Mouse (Mus musculus) midbrain, embryonic 12.5 days (tissue): Measurements from ENCODE around the gene Cib4. TPM values are rescaled to one million over a fixed set of nuclear protein-coding genes. Genes with fewer than 3 reads are reported as not detected.

ENCODE experiments used
- ATAC-seq: fragments of 200-750 bp; cut with Nextera tagmentation; 2 replicates; pipeline ENCODE4 v1.8.0; 2017; ENCODE audit warnings: low read depth, moderate TSS enrichment, moderate library complexity; ENCODE audit not compliant: low FRiP score
- H3K27ac ChIP-seq: fragments of 300-500 bp; sonication (generic); replicated peaks from 2 replicates; pipeline ENCODE4 v1.5.1; 2016; ENCODE audit warnings: mild to moderate bottlenecking
- H3K27me3 ChIP-seq: fragments of 300-500 bp; sonication (generic); 2 replicates; pipeline ENCODE4 v1.6.1; 2016; ENCODE audit warnings: mild to moderate bottlenecking
- H3K36me3 ChIP-seq: fragments of 300-500 bp; sonication (generic); 2 replicates; pipeline ENCODE4 v1.6.1; 2016
- H3K4me1 ChIP-seq: fragments of 300-500 bp; sonication (generic); 2 replicates; pipeline ENCODE4 v1.6.1; 2016
- H3K4me2 ChIP-seq: fragments of 300-500 bp; sonication (generic); replicated peaks from 2 replicates; pipeline ENCODE4 v1.6.1; 2016; ENCODE audit warnings: mild to moderate bottlenecking, moderate library complexity
- H3K4me3 ChIP-seq: fragments of 300-500 bp; sonication (generic); 2 replicates; pipeline ENCODE4 v1.5.1; 2016; ENCODE audit warnings: mild to moderate bottlenecking
- H3K9ac ChIP-seq: fragments of 300-500 bp; sonication (generic); replicated peaks from 2 replicates; pipeline ENCODE4 v1.6.1; 2016; ENCODE audit warnings: mild to moderate bottlenecking, moderate library complexity
- H3K9me3 ChIP-seq: fragments of 300-500 bp; sonication (generic); 2 replicates; pipeline ENCODE4 v1.6.1; 2016; ENCODE audit warnings: mild to moderate bottlenecking
- WGBS: fragments of 180-500 bp; shearing (Covaris S2); methylation state at CpG from one replicate; pipeline ENCODE4 v1.1.7; 2016; 5-methylcytosine and 5-hydroxymethylcytosine counted together
- polyA plus RNA-seq: library from polyadenylated mRNA; unstranded; fragments of >200 nt; fragmentation: Nextera tagmentation; extraction: Ambion mirVana; gene quantifications from 2 replicates; pipeline ENCODE4 v1.2.1, GENCODE M21; 2016

Gene Cib4
- polyA plus RNA-seq, 1 experiment from 2014 or later = not detected

- Histone ChIP-seq H3K9me3 (no peaks in the 10 kb centered on the region), H3K4me2 (no peak overlapping the region), H3K9ac (no peak overlapping the region), H3K4me3 (no peak overlapping the region), H3K27ac (no peak overlapping the region), H3K4me1 (no peaks in the 10 kb centered on the region), H3K27me3 (no peaks in the 10 kb centered on the region; the same call in 1 of the 2 replicates), H3K36me3 (no peaks in the 10 kb centered on the region)
- WGBS = 35% methylated on average over 3 of the region's 3 CpGs
- ATAC-seq = no peak
Measured at GRCm38 (mm10) chr5:30559986-30560493, 14.4 kb upstream of the Cib4 start.

- Histone ChIP-seq H3K27me3 (no peaks in the 10 kb centered on the region; the same call in 1 of the 2 replicates), H3K36me3 (no peaks in the 10 kb centered on the region)
Measured at GRCm38 (mm10) chr5:30559421-30559820, 13.8 kb upstream of the Cib4 start.

GRCm38 (mm10) chr5:30556284-30556683 lies 10.6 kb upstream of the Cib4 start:
- Histone ChIP-seq H3K4me3 (no peak overlapping the region), H3K4me2 (no peak overlapping the region), H3K9me3 (no peaks in the 10 kb centered on the region), H3K36me3 (no peaks in the 10 kb centered on the region), H3K27me3 (no peaks in the 10 kb centered on the region; the same call in 1 of the 2 replicates), H3K4me1 (no peaks in the 10 kb centered on the region), H3K9ac (no peak overlapping the region), H3K27ac (no peak overlapping the region)
- WGBS = 87% methylated on average over 3 of the region's 3 CpGs
- no peak for ATAC-seq

More at GRCm38 (mm10) chr5:30559421-30559820, 13.8 kb upstream of the Cib4 start:
- Histone ChIP-seq H3K9ac (no peak overlapping the region), H3K4me1 (no peaks in the 10 kb centered on the region), H3K4me3 (no peak overlapping the region), H3K9me3 (no peaks in the 10 kb centered on the region), H3K4me2 (no peak overlapping the region), H3K27ac (no peak overlapping the region)
- WGBS = 89% methylated on average over 3 of the region's 3 CpGs
- ATAC-seq = no peak

- ATAC-seq = no peak
- H3K27me3 ChIP-seq = no peaks in the 10 kb centered on the region; the same call in 1 of the 2 replicates
- H3K9me3 ChIP-seq = no peaks in the 10 kb centered on the region
- no peak overlapping the region for H3K27ac ChIP-seq
- 73% methylated on average over 8 of the region's 8 CpGs for WGBS
- H3K4me3 ChIP-seq = no peak overlapping the region
- H3K4me1 ChIP-seq = no peaks in the 10 kb centered on the region
- no peak overlapping the region for H3K9ac ChIP-seq
- H3K36me3 ChIP-seq = no peaks in the 10 kb centered on the region
- H3K4me2 ChIP-seq = no peak overlapping the region
Measured at GRCm38 (mm10) chr5:30554981-30555380, 9.3 kb upstream of the Cib4 start.

- WGBS = 95% methylated on average over 13 of the region's 13 CpGs
- no peak overlapping the region for H3K27ac ChIP-seq
- H3K4me3 ChIP-seq = no peak overlapping the region
- H3K27me3 ChIP-seq = no peaks in the 10 kb centered on the region
- ATAC-seq = no peak
- no peak overlapping the region for H3K9ac ChIP-seq
- H3K4me2 ChIP-seq = no peak overlapping the region
- H3K36me3 ChIP-seq = no peaks in the 10 kb centered on the region
- H3K9me3 ChIP-seq = no peaks in the 10 kb centered on the region
- no peaks in the 10 kb centered on the region for H3K4me1 ChIP-seq
Measured at GRCm38 (mm10) chr5:30553936-30554335, 8.3 kb upstream of the Cib4 start.

GRCm38 (mm10) chr5:30552006-30552405 lies 6.4 kb upstream of the Cib4 start:
- Histone ChIP-seq H3K9me3 (no peaks in the 10 kb centered on the region), H3K27ac (no peak overlapping the region), H3K4me3 (no peak overlapping the region), H3K27me3 (no peaks in the 10 kb centered on the region), H3K4me1 (0 out of 2 replicates have a peak, but pooled peaks cover 2% of the 10 kb centered on the region), H3K9ac (no peak overlapping the region), H3K4me2 (no peak overlapping the region), H3K36me3 (no peaks in the 10 kb centered on the region)
- 88% methylated on average over 6 of the region's 6 CpGs for WGBS
- no peak for ATAC-seq

GRCm38 (mm10) chr5:30551022-30551638 lies 5.5 kb upstream of the Cib4 start:
- Histone ChIP-seq H3K27ac (no peak overlapping the region), H3K4me2 (no peak overlapping the region), H3K27me3 (no peaks in the 10 kb centered on the region), H3K9ac (no peak overlapping the region), H3K4me3 (no peak overlapping the region), H3K4me1 (0 out of 2 replicates have a peak, but pooled peaks cover 2% of the 10 kb centered on the region), H3K36me3 (no peaks in the 10 kb centered on the region), H3K9me3 (no peaks in the 10 kb centered on the region)
- 84% methylated on average over 8 of the region's 8 CpGs for WGBS
- no peak for ATAC-seq

GRCm38 (mm10) chr5:30550334-30551021 lies 4.8 kb upstream of the Cib4 start:
- ATAC-seq = no peak

GRCm38 (mm10) chr5:30548681-30549080 lies 3.0 kb upstream of the Cib4 start:
- no peaks in the 10 kb centered on the region for H3K36me3 ChIP-seq
- no peak overlapping the region for H3K27ac ChIP-seq
- 0 out of 2 replicates have a peak, but pooled peaks cover 2% of the 10 kb centered on the region for H3K4me1 ChIP-seq
- no peaks in the 10 kb centered on the region for H3K27me3 ChIP-seq
- H3K4me3 ChIP-seq = no peak overlapping the region
- no peak overlapping the region for H3K4me2 ChIP-seq
- H3K9ac ChIP-seq = no peak overlapping the region
- 66% methylated on average over 2 of the region's 2 CpGs for WGBS
- H3K9me3 ChIP-seq = no peaks in the 10 kb centered on the region
- ATAC-seq = no peak

More at GRCm38 (mm10) chr5:30550334-30551021, 4.8 kb upstream of the Cib4 start:
- Histone ChIP-seq H3K4me3 (no peak overlapping the region), H3K27ac (no peak overlapping the region), H3K4me2 (no peak overlapping the region), H3K9me3 (no peaks in the 10 kb centered on the region), H3K36me3 (no peaks in the 10 kb centered on the region), H3K9ac (no peak overlapping the region), H3K4me1 (0 out of 2 replicates have a peak, but pooled peaks cover 2% of the 10 kb centered on the region), H3K27me3 (no peaks in the 10 kb centered on the region)
- WGBS = 58% methylated on average over 9 of the region's 9 CpGs

- H3K9me3 ChIP-seq = no peaks in the 10 kb centered on the region
- no peak for ATAC-seq
Measured at GRCm38 (mm10) chr5:30536051-30536570, 9.5 kb downstream of the Cib4 start.

GRCm38 (mm10) chr5:30534637-30535036 lies 11.0 kb downstream of the Cib4 start:
- no peak overlapping the region for H3K4me2 ChIP-seq
- no peaks in the 10 kb centered on the region for H3K9me3 ChIP-seq
- no peak overlapping the region for H3K4me3 ChIP-seq
- no peaks in the 10 kb centered on the region for H3K27me3 ChIP-seq
- 85% methylated on average over 6 of the region's 6 CpGs for WGBS
- no peak overlapping the region for H3K27ac ChIP-seq
- ATAC-seq = no peak
- no peaks in the 10 kb centered on the region for H3K36me3 ChIP-seq
- no peaks in the 10 kb centered on the region for H3K4me1 ChIP-seq
- H3K9ac ChIP-seq = no peak overlapping the region

More at GRCm38 (mm10) chr5:30536051-30536570, 9.5 kb downstream of the Cib4 start:
- Histone ChIP-seq H3K27me3 (no peaks in the 10 kb centered on the region), H3K4me2 (no peak overlapping the region), H3K4me1 (no peaks in the 10 kb centered on the region), H3K27ac (no peak overlapping the region), H3K9ac (no peak overlapping the region), H3K36me3 (no peaks in the 10 kb centered on the region), H3K4me3 (no peak overlapping the region)
- WGBS = 71% methylated on average over 7 of the region's 7 CpGs

GRCm38 (mm10) chr5:30528906-30529305 lies 16.7 kb downstream of the Cib4 start:
- Histone ChIP-seq H3K36me3 (no peaks in the 10 kb centered on the region), H3K9ac (no peak overlapping the region), H3K4me1 (no peaks in the 10 kb centered on the region; the same call in 1 of the 2 replicates), H3K4me3 (no peak overlapping the region), H3K27ac (no peak overlapping the region), H3K9me3 (no peaks in the 10 kb centered on the region), H3K27me3 (peaks cover 16% of the 10 kb centered on the region; the same call in 1 of the 2 replicates), H3K4me2 (no peak overlapping the region)
- no peak for ATAC-seq
- WGBS = 40% methylated on average over 4 of the region's 4 CpGs
